Mouse (Mus musculus): ENCODE results near the gene Ccdc183.

- no peak for TF ChIP-seq CTCF (IDR thresholded peaks at IDR 0.05; ENCODE audit: low read depth)
- TF ChIP-seq EP300 (IDR thresholded peaks at IDR 0.05; ENCODE audit: low read depth), result no peak
Observed at GRCm38 (mm10) chr2:25652902-25653301, 35.4 kb upstream of the Ccdc183 start, which contains the start of gene Lcn8.

All from liver, embryonic 14.5 days (tissue).